Mouse (Mus musculus) colon, adult 2 months (tissue): ENCODE results near the gene Ppp1r1a. TPM values are rescaled to one million over a fixed set of nuclear protein-coding genes. Genes with fewer than 3 reads are reported as not detected.

Experiments
- polyA plus RNA-seq: library from polyadenylated mRNA; depleted of rRNA; stranded (reverse); fragments of >200 nt; gene quantifications from 2 replicates; pipeline ENCODE4 v1.2.3, GENCODE M21; 2012; rRNA removed

The Ppp1r1a gene
- polyA plus RNA-seq, result 3.0 and 5.3 TPM in 2 replicates

GRCm38 (mm10) chr15:103537822-103538213, at the start of gene Ppp1r1a:
Gene Ppp1r1a (minus strand): TSS chr15:103538003.

GRCm38 (mm10) chr15:103564981-103565380, 27.2 kb upstream of the Ppp1r1a start, which contains the start of gene Glycam1:
Gene Glycam1 (minus strand): TSS chr15:103565081.

GRCm38 (mm10) chr15:103502435-103503250, 35.2 kb downstream of the Ppp1r1a start, which contains the start of gene Pde1b:
Gene Pde1b (plus strand): TSS chr15:103503034.

Other genes starting within 250 kb of the Ppp1r1a start
- 0.08 TPM in 1 of 2 replicates, not detected in the other for gene Gpr84, start 227.4 kb downstream of the Ppp1r1a start, polyA plus RNA-seq
- gene Zfp385a, start 197.9 kb downstream of the Ppp1r1a start, polyA plus RNA-seq, result 11.3 and 13.0 TPM in 2 replicates
- 43.2 and 54.4 TPM in 2 replicates for gene Itga5, start 171.2 kb downstream of the Ppp1r1a start, polyA plus RNA-seq
- gene Gtsf1, start 107.5 kb downstream of the Ppp1r1a start, polyA plus RNA-seq, result not detected in 2 replicates
- gene Gtsf2, start 89.5 kb downstream of the Ppp1r1a start, polyA plus RNA-seq, result not detected in 2 replicates
- 3.6 and 3.9 TPM in 2 replicates for gene Nckap1l, start 84.2 kb downstream of the Ppp1r1a start, polyA plus RNA-seq
- 10.5 and 11.4 TPM in 2 replicates for gene Pde1b, start 35.0 kb downstream of the Ppp1r1a start, polyA plus RNA-seq
- gene Glycam1, start 27.1 kb upstream of the Ppp1r1a start, polyA plus RNA-seq, result 0.93 and 1.3 TPM in 2 replicates
- gene Mucl1, start 217.5 kb upstream of the Ppp1r1a start, polyA plus RNA-seq, result not detected in 2 replicates